7 mouse cellular contexts compared by ENCODE assay signal in the genomic region with DNA sequence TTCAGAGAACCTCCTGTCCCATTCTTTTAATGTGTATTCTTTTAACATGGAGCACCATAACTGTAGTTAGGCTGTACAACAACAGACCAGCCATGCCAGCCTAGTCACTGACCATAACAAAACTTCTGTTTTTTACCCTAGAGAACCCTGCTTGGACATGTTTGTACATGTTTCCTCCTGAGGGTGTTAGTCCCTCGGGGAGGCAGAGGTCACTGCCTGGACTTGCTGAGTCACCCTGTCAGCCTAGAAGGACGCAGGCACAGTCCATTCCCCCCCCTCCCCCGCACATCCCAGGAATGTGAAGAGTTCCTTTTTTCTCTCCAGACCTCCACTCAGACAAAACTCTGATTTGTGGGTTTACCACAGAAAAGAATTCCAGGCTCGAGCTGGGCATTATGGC. TPM values are rescaled to one million over a fixed set of nuclear protein-coding genes. Genes with fewer than 3 reads are reported as not detected.
DNase-seq lines count a peak whose midpoint lies in the region; ATAC-seq and TF ChIP-seq lines count a peak whose summit lies in the region.

No protein-coding gene starts in this region.

- peak; percentile 67 for ATAC-seq in G1E (ENCODE audit: extremely low read depth, insufficient number of reproducible peaks, low FRiP score, poor library complexity, severe bottlenecking)
- peak; percentile 40; the same call in 1 of the 2 replicates for ATAC-seq in heart, embryonic 11.5 days (replicated peaks; ENCODE audit: insufficient number of reproducible peaks, low FRiP score, low TSS enrichment)
- ATAC-seq in neutrophil, adult 5-6 weeks (ENCODE audit: extremely low read depth, insufficient number of reproducible peaks, low FRiP score, poor library complexity, severe bottlenecking), result peak; percentile 36; the same call in 1 of the 2 replicates

- no peaks in the 10 kb centered on the region for H3K36me3 ChIP-seq in G1E (replicated peaks)
- H3K36me3 ChIP-seq in heart, embryonic 11.5 days (ENCODE audit: control insufficient read depth, insufficient read depth, low read length), result no peaks in the 10 kb centered on the region
- H3K36me3 ChIP-seq in limb, embryonic 10.5 days, result no peaks in the 10 kb centered on the region
- no peaks in the 10 kb centered on the region for H3K36me3 ChIP-seq in thymus, adult 2 months (ENCODE audit: control insufficient read depth, insufficient read depth, low read length)

- H3K27ac ChIP-seq in heart, embryonic 11.5 days (ENCODE audit: low read depth, low read length), result peak overlapping the region; percentile 62
- H3K27ac ChIP-seq in limb, embryonic 10.5 days, result no peak overlapping the region
- H3K27ac ChIP-seq in thymus, adult 2 months (ENCODE audit: control insufficient read depth, insufficient read depth, low read length), result no peak overlapping the region

- peaks cover 40% of the 10 kb centered on the region for H3K4me1 ChIP-seq in G1E (ENCODE audit: insufficient read depth, low read depth, low read length)
- H3K4me1 ChIP-seq in heart, embryonic 11.5 days (ENCODE audit: control insufficient read depth, insufficient read depth, low read length), result peaks cover 14% of the 10 kb centered on the region
- peaks cover 16% of the 10 kb centered on the region for H3K4me1 ChIP-seq in limb, embryonic 10.5 days
- H3K4me1 ChIP-seq in thymus, adult 2 months (replicated peaks; ENCODE audit: control insufficient read depth, insufficient read depth, low read length), result no peaks in the 10 kb centered on the region

- H3K4me3 ChIP-seq in G1E (ENCODE audit: low read depth, low read length), result no peak overlapping the region
- H3K4me3 ChIP-seq in heart, embryonic 11.5 days (ENCODE audit: low read depth, low read length), result no peak overlapping the region
- no peak overlapping the region for H3K4me3 ChIP-seq in limb, embryonic 10.5 days
- H3K4me3 ChIP-seq in thymus, adult 2 months (ENCODE audit: control insufficient read depth, insufficient read depth, low read length), result no peak overlapping the region

- H3K27me3 ChIP-seq in G1E (ENCODE audit: insufficient read depth, low read length), result 0 out of 2 replicates have a peak, but pooled peaks cover 4% of the 10 kb centered on the region
- H3K27me3 ChIP-seq in heart, embryonic 11.5 days (ENCODE audit: control insufficient read depth, insufficient read depth, low read length), result no peaks in the 10 kb centered on the region
- no peaks in the 10 kb centered on the region for H3K27me3 ChIP-seq in limb, embryonic 10.5 days (ENCODE audit: low read depth, poor library complexity, severe bottlenecking)
- H3K27me3 ChIP-seq in thymus, adult 2 months (ENCODE audit: control insufficient read depth, insufficient read depth, low read length), result no peaks in the 10 kb centered on the region

- no peak overlapping the region for H3K9ac ChIP-seq in heart, embryonic 11.5 days (ENCODE audit: low read depth, low read length)

- DNase-seq in G1E (ENCODE audit: low spot score), result no peak
- peak; percentile 77 to 87 for DNase-seq in adrenal gland, postnatal 36 days
- peak; percentile 50 for DNase-seq in limb, embryonic 10.5 days (ENCODE audit: low spot score)
- no peak for DNase-seq in thymus, adult 2 months
- no peak for DNase-seq in frontal cortex, postnatal 36 days (ENCODE audit: low spot score in 2 of 2)

- peak overlapping the region; percentile 39 for H3K4me2 ChIP-seq in heart, embryonic 11.5 days

- no peak for TF ChIP-seq CTCF in G1E (IDR thresholded peaks at IDR 0.05; ENCODE audit: low read depth, low read length)
- TF ChIP-seq CTCF in thymus, adult 2 months (IDR thresholded peaks at IDR 0.05; ENCODE audit: borderline replicate concordance, control insufficient read depth, extremely low read depth, insufficient read depth, low read length, poor library complexity), result no peak

- under 1% methylated on average over 4 of the region's 4 CpGs for WGBS in heart, embryonic 11.5 days (ENCODE audit: insufficient replicate concordance)
- 17% methylated on average over 4 of the region's 4 CpGs for WGBS in limb, embryonic 10.5 days
- WGBS in thymus, adult 2 months, result 30% methylated on average over 4 of the region's 4 CpGs

- TF ChIP-seq POLR2A in thymus, adult 2 months (IDR thresholded peaks at IDR 0.05; ENCODE audit: control insufficient read depth, extremely low read depth, insufficient read depth, low read length, poor library complexity), result no peak

- H3K9me3 ChIP-seq in G1E (replicated peaks), result no peaks in the 10 kb centered on the region
- no peaks in the 10 kb centered on the region for H3K9me3 ChIP-seq in heart, embryonic 11.5 days (replicated peaks; ENCODE audit: control insufficient read depth, low read length)
- H3K9me3 ChIP-seq in limb, embryonic 10.5 days (replicated peaks), result no peaks in the 10 kb centered on the region

RNA-seq across cellular contexts. Expression of a gene that starts 7.0 kb away (rescaled TPM):
- total RNA-seq in G1E (2014; fragmentation: Nextera tagmentation) (153 and 177 TPM in 2 replicates), G1E (2017) (82.9 and 97.1 TPM in 2 replicates)
- 37.8 and 41.3 TPM in 2 replicates for polyA plus RNA-seq in G1E (2012)
- 10 to 100 TPM; 54.9 to 56.8 TPM for total RNA-seq in adrenal gland, postnatal 36 days (2021)
- polyA plus RNA-seq in heart, embryonic 11.5 days (2014; fragmentation: Nextera tagmentation; extraction: Ambion mirVana), result 54.7 and 62.2 TPM in 2 replicates
- polyA plus RNA-seq in limb, embryonic 10.5 days (2016; fragmentation: Nextera tagmentation; extraction: Ambion mirVana), result 56.3 and 62.4 TPM in 2 replicates
- 159 and 173 TPM in 2 replicates for total RNA-seq in neutrophil, adult 5-6 weeks (2017)
- polyA plus RNA-seq in thymus, adult 2 months (2012; rRNA removed), result 83.0 and 116 TPM in 2 replicates

RNA-seq across cellular contexts. Expression of a gene that starts 28.6 kb away (rescaled TPM):
- total RNA-seq in G1E (2014; fragmentation: Nextera tagmentation) (7.9 and 10.9 TPM in 2 replicates), G1E (2017) (3.5 and 3.9 TPM in 2 replicates)
- polyA plus RNA-seq in G1E (2012), result 1.5 and 2.2 TPM in 2 replicates
- 10 to 100 TPM; 15.1 to 15.6 TPM for total RNA-seq in adrenal gland, postnatal 36 days (2021)
- polyA plus RNA-seq in heart, embryonic 11.5 days (2014; fragmentation: Nextera tagmentation; extraction: Ambion mirVana), result 6.9 and 9.4 TPM in 2 replicates
- 16.4 and 22.1 TPM in 2 replicates for polyA plus RNA-seq in limb, embryonic 10.5 days (2016; fragmentation: Nextera tagmentation; extraction: Ambion mirVana)
- total RNA-seq in neutrophil, adult 5-6 weeks (2017), result 13.2 and 15.1 TPM in 2 replicates
- polyA plus RNA-seq in thymus, adult 2 months (2012; rRNA removed), result 13.8 and 19.1 TPM in 2 replicates

Comparison
In these comparisons a context has a peak if more than half of its experiments do, and no peak if none do; other contexts are left out.
1. DNase-seq: peak in adrenal gland, postnatal 36 days (2 of 2) and limb, embryonic 10.5 days (single experiment); none in G1E (single experiment), thymus, adult 2 months (single experiment) and frontal cortex, postnatal 36 days (0 of 2).
2. Peak in every context shown above with its lines, with median percentiles within 50 percentile points of each other: ATAC-seq.